Mouse (Mus musculus): ENCODE measurements around the gene Nf2. TPM values are rescaled to one million over a fixed set of nuclear protein-coding genes. Genes with fewer than 3 reads are reported as not detected.

The Nf2 gene
- total RNA-seq, 2 experiments from 2014 or later = 6.7 to 16.4 TPM

- no peak for ATAC-seq (replicated peaks; ENCODE audit: low FRiP score, poor library complexity, severe bottlenecking)
Observed at GRCm38 (mm10) chr11:4756460-4756859, 92.9 kb downstream of the Nf2 start.

- ATAC-seq (replicated peaks; ENCODE audit: low FRiP score, poor library complexity, severe bottlenecking) = no peak
Observed at GRCm38 (mm10) chr11:4754867-4755266, 94.5 kb downstream of the Nf2 start.

GRCm38 (mm10) chr11:4754036-4754435 lies 95.3 kb downstream of the Nf2 start:
- ATAC-seq (replicated peaks; ENCODE audit: low FRiP score, poor library complexity, severe bottlenecking) = no peak

GRCm38 (mm10) chr11:4752836-4753235 lies 96.5 kb downstream of the Nf2 start:
- no peak for ATAC-seq (replicated peaks; ENCODE audit: low FRiP score, poor library complexity, severe bottlenecking)

- no peak for ATAC-seq (replicated peaks; ENCODE audit: low FRiP score, poor library complexity, severe bottlenecking)
Observed at GRCm38 (mm10) chr11:4750263-4750662, 99.1 kb downstream of the Nf2 start.

- no peak for ATAC-seq (replicated peaks; ENCODE audit: low FRiP score, poor library complexity, severe bottlenecking)
Observed at GRCm38 (mm10) chr11:4747285-4747684, 102.1 kb downstream of the Nf2 start.

DNA sequence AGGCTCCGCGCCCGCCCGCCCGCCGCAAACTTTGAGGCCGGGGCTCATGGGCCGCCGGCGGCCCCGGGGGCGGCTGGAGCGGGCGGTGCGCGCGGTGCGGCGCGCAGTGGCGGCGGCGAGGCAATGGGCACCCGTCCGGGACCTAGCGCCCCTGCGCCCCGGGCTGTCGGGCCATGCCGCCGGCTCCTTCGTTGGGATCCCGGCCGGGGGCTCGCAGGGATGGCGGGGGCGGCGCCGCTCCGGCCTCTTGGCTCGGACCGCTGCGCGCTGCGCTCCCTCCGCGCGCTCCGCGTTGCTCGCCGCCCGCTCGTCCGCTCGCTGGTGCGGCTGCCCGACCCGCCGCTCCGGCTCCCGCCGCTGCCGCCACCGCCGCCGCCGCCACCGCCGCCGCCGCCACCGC lies 102.6 kb downstream of the Nf2 start, which contains the start of gene Cabp7:
Gene Cabp7 (minus strand): TSS at position 46 of the 400 bp plus-strand sequence.
- ATAC-seq (replicated peaks; ENCODE audit: low FRiP score, poor library complexity, severe bottlenecking) = no peak

DNA sequence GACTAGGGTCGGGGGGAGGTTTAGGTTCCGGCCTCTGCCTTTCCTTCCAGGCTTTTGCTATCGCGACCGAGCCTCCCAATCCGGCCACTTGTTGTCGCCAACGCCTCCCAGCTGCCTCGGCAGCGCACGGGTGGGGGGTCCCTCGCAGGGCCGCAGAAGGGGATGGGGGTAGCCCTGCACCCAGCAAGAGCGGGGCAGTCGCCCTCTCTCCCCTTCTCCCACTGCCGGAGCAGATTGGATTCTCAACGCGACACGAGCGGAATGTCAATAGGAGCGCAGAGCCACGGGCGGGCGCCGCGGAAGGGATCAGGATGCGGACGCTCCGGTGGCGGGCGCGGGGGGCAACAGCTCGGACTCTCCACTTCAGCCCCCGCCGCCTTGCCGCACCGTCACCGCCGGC lies 103.4 kb downstream of the Nf2 start:
- no peak for ATAC-seq (replicated peaks; ENCODE audit: low FRiP score, poor library complexity, severe bottlenecking)

DNA sequence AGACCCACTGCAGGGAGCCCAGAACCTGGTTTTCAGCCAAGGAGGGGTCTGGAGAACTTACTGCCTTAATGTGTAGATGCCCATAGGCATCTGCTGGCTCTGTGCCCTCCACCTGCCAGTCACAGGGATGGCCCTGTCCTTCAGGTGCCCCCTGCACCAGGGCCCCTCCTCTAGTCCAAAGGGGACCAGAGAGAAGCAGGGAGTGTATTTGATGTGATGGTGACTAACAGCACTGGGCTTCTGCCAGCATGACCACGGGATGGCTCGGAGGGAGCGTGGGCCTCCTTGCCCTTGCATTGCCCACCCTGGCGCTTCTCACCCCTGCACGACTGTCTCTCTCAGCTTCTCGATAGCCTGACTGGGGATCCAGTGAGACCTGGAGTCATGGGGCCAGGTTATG lies 104.6 kb downstream of the Nf2 start:
- ATAC-seq (replicated peaks; ENCODE audit: low FRiP score, poor library complexity, severe bottlenecking) = no peak

DNA sequence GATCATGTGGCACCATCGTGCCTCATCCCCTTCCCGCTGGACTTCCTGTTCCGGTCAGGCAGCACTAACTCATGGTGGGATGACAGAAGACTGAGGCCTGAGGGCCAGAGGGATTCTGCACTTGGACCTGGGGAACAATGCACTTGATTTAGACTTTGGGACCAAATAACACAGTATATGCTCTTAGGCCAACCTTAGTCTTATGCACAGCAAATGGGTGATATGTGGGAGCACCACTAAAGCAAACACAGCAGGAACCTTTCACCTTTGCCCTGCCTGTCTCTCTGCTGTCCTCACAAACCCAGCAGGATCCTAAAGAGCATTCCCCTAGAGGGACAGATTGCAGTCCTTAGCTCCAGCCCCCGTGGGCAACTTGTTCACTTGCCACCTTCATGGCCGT lies 108.6 kb downstream of the Nf2 start:
- no peak for ATAC-seq (replicated peaks; ENCODE audit: low FRiP score, poor library complexity, severe bottlenecking)

DNA sequence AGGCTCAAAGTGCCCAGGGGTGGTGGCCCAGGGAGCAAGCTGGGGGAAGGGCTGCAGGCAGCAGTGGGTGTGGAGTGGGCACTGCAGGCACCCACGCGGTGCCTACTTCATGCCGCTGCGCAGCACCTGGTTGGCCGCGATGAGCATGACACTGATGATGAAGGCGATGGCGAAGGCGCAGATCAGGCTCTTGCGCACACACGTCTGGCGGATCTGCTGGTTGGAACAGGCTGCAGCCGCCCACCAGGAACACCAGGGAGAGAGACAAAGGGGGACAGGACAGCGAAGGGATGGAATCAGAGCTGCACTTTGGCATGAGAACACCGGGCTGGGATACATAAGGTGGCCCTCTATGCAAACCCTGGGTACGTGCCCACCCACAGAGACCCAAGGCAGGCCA lies 110.6 kb downstream of the Nf2 start:
- no peak for ATAC-seq (replicated peaks; ENCODE audit: low FRiP score, poor library complexity, severe bottlenecking)

DNA sequence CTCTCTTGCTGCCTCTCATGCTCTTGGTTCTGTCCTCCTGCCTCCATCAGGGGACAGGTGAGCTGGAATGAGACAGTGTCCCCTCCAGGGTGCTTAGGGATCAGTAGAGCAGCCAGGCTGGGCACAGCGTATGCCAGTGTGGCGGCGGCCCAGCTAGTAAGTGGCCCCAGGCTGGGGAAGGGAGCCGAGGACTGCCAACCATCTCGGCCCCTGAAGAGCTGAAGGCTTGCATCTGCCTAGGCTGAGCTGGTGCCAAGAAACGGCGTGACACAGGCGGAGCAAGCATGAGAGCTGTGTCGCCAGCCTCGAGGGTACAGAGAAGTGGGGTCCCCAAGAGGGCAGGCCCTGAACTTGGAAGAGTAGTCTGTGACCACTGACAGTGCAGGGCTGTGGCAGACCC lies 111.7 kb downstream of the Nf2 start:
- ATAC-seq (replicated peaks; ENCODE audit: low FRiP score, poor library complexity, severe bottlenecking) = no peak

DNA sequence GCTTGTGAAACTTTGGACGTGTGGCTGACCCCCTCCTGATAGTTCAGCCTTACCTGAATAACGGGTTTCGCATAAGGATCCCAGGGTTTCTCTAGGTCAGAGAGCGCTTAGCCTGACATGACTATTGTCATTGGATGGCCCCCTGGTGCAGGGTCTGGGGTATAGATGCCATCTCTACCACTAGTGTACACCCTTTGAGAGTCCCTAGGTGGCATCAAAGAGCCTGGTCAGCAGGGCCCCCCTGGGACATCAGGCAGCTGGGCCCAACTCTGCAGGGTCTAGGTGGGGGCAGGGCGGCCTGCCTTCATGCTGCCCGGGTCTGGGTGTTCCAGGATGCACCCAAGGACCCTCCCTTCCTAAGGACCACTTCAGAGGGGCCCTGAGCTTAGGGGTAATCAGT lies 113.0 kb downstream of the Nf2 start:
- ATAC-seq (replicated peaks; ENCODE audit: low FRiP score, poor library complexity, severe bottlenecking) = no peak

DNA sequence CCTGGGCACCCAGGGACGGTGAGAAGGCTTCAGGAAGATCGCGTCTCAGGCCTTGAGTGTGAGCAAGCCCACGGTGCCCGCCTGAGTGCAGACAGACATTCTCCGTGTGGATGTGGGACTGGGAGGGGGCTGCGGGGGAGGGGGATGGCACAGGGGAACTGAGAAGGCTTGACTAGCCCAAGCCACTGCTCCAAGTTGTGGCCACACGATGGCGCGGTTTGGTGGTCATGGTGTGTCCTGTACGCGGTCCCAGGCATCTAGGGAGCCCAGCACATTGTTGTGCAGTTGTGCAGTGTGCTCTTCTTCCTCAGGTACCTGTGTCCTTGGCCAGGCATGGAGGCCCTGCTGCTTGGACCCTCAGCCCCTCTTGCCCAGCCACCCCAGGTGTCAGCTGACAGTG lies 115.2 kb downstream of the Nf2 start:
- no peak for ATAC-seq (replicated peaks; ENCODE audit: low FRiP score, poor library complexity, severe bottlenecking)

GRCm38 (mm10) chr11:4731781-4732180 lies 117.6 kb downstream of the Nf2 start:
- ATAC-seq (replicated peaks; ENCODE audit: low FRiP score, poor library complexity, severe bottlenecking) = no peak

GRCm38 (mm10) chr11:4730913-4731312 lies 118.4 kb downstream of the Nf2 start:
- no peak for ATAC-seq (replicated peaks; ENCODE audit: low FRiP score, poor library complexity, severe bottlenecking)

DNA sequence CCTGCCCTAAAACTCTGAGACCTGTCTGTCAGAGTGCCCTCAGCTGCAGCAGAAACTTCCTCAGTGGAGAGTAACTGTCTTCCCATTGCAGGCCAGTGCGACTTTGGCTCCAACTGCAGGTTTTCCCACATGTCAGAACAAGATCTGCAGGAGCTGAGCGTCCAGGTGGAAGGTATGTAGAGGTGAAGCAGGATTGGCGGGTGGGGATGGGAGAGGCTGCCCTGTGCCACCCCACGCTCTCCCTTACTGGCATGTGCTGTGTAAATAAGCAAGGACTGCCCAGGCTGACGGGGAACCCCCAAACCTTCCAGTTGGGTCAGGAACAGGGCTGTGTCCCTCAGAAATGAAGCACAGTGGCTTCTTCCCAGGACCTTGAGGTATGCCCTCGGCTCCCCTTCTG lies 119.2 kb downstream of the Nf2 start:
- ATAC-seq (replicated peaks; ENCODE audit: low FRiP score, poor library complexity, severe bottlenecking) = no peak

DNA sequence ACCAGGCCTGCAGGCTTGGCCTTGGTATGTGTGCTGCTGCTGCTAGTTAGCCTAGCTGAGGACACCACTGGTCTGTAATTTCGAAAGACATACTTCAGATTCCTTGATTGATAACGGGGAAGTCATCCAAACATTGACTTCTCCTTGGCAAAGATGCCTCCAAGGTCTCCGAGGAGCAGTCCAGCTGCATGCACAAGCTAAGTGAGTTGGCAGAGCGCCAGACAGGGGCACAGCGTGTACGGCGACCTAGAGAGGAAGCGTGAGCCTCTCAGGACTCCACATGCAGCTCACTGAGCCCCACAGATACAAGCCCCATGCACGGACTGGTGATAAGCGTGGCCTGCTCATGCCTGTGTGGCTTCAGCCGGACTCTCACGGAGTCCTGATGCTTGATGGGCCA lies 119.7 kb downstream of the Nf2 start:
- no peak for ATAC-seq (replicated peaks; ENCODE audit: low FRiP score, poor library complexity, severe bottlenecking)

GRCm38 (mm10) chr11:4721728-4722127 lies 127.6 kb downstream of the Nf2 start:
- ATAC-seq (replicated peaks; ENCODE audit: low FRiP score, poor library complexity, severe bottlenecking) = no peak

- no peak for ATAC-seq (replicated peaks; ENCODE audit: low FRiP score, poor library complexity, severe bottlenecking)
Observed at GRCm38 (mm10) chr11:4720900-4721580, 128.3 kb downstream of the Nf2 start.

DNA sequence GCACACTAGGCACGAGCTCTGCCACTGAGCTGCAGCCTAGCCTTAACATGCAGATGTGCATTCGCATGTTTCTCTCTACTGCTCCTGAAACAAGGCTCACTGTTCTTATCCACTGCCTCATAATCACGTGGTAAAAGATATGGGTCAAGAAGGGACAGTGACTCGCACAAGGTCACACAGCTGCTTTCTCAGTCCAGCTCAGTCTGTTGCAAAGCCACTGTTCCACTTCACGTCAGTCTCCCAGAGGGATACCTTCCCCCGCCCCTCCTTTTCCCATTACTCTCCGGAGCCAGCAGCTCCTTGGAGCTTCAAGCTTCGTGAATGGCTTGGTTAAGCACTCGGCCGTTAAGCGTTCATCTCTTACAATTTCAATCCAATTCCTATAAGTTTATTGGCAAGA lies 128.9 kb downstream of the Nf2 start:
- no peak for ATAC-seq (replicated peaks; ENCODE audit: low FRiP score, poor library complexity, severe bottlenecking)

- no peak for ATAC-seq (replicated peaks; ENCODE audit: low FRiP score, poor library complexity, severe bottlenecking)
Observed at GRCm38 (mm10) chr11:4719961-4720360, 129.4 kb downstream of the Nf2 start.
